Mouse (Mus musculus): ENCODE measurements around the gene Actr3.
A peak's percentile ranks its signal among the peaks of the same experiment; 100 is the strongest.
"Not testable (repeated sequence)": the region's sequence is repeated elsewhere in the genome, so short reads cannot be mapped to it uniquely, and the experiment has no call there.

Actr3 gene

DNA sequence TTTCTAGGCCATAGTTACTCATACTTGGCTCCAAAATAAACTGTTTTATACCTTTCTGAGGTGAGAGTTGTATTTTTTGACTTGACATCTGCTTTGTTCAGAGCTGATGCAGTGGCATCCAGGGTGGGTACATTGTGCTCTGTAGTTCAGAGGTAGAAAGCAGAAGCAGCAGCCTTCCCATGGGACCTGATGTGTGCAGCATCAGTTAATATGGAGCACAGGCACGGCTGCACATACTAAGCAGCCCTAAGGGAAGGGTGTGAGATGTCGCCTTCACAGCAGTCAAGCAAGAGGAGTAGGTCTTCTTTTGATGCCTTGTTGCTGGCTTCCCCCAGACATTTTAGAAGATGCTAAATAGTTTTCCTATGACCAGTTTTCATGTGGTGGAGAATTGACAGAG, 3.3 kb upstream of the Actr3 start:
- no peak for DNase-seq (ENCODE audit: low spot score)

DNA sequence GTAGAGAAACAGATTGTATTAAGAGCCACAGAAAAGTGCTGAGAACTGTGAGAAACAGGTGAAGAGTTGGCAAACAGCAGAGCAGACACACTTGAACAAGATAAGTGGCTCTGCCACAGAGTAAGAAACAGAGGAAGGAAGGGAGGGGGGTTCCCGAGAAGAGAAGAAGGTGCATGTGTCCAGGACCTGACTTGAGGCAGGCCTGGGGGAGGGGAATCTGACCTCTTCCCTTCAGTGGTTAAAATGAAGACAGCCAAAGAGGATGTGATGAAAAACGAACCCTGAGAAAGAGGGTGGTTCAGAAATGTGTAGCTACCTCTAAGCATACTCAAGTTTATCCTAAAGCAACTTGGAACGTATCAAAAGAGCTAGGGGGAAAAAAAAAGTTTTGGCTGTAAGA, 2.4 kb upstream of the Actr3 start:
- DNase-seq (ENCODE audit: low spot score), result no peak

DNA sequence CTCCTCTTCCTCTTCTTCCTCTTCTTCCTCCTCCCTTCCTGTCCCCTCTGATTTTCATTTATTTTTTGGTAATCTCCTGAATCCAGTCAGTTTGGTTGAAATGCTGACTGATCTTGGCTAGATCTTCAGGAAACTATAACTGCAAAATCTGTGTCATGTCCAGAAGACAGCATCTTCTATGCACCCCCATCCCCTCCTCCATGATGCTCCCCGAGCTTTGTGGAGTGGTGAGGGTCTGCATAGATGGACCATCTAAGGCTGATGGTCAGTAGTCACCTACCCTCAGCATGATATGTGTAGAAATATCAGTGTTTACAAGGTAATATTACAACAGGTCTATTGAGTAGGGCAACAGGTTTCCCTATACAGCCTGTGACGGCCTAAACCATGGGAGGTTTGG, 1.6 kb upstream of the Actr3 start:
- DNase-seq (ENCODE audit: low spot score), result no peak

DNA sequence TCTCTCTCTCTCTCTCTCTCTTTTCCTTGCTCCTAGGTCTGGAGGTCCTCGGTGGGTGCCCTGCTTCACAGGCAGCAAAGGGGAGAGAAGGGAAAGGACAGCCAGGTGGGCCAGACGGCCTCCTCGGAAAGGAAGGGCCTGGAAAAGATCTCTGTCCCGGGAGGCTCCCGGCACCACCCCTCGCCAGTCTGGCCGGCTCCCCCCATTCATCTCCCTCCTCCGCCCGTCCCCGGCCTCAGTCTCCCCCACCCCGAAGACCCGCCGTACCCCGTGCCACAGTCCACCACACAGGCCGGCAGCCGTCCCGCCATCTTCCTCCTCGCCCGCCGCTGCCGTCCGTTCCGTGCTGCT, 534 bp downstream of the Actr3 start:
- DNase-seq (ENCODE audit: low spot score), result no peak

DNA sequence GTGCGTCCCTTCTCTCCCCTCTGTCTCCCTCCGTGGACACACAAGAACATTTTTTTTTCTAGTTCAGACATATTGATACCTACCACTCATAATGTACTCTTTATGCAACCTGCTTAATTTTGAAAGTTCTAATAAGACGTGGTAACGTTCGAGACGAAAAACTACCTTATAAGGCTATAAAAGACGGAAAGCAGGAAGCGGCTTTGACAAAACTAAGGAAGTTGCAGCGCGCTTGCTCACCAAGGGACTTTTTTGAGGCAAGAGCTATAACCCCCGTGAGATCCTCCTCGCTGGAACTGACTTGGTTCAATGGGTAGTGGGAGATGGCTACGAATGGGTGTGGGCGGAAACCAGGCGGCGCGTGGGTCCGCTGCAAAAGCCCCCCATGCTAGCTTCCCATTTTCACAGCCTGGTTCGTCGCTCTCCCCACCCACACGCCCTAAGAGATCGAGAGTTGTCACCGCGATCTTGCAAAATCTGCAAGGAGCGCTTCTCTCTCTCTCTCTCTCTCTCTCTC, 984 bp downstream of the Actr3 start:
- no peak for DNase-seq (ENCODE audit: low spot score)

DNA sequence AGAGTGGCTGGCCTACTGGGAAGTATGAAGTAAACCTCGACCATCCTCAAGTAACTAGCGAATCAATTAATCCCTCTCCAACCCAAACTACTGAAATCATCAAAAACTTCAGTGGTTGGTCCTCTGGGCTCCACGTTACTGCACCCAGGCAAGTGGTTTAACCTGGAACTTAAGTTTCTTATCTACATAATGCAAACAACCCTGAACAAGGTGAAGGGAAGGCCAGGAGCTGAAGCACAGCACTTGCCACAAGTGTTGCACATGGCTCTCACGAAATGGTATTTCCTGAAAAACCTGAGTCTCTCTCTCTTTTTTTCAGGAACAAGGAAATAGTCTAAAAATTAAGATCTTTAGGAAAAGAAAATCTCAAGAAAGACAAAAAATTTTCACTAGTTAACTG, 4.2 kb downstream of the Actr3 start:
- no peak for DNase-seq (ENCODE audit: low spot score)

DNA sequence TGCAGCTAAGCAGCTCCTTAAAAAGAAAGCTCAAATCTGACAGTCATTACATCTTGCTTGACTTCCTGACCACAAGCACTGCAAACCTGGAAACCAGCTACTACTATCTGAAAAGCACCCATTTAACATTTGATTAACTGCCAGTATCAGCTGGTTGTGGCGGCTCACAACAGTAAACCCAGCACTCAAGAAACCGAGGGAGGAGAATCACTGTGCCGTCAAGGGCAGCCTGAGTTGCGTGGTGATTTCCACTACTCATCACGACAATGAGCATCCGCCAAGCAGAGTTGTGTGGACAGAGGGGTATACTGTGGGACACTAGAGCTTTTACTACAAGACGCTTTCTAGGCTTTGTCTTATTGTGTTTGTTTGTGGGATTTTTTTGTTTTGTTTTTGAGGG, 4.8 kb downstream of the Actr3 start:
- DNase-seq (ENCODE audit: low spot score), result no peak

DNA sequence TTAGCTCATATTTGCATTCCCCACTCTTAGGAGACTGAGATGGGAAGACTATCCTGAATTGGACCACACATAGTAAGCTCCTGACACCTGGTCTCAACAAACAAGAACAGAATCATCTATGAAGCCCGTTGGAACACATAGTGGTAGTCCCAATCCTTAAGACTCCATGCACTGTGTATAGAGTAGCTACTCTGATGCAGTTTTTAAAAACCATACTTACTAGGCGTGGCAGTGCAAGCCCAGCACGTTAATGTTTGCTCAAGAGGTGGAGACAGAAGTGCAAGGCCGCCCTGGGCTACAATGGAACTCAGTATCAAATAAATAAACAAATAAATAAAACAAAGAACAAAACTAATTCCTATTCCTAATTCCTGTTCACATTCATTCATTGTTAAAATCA, 5.5 kb downstream of the Actr3 start:
- no peak for DNase-seq (ENCODE audit: low spot score)

DNA sequence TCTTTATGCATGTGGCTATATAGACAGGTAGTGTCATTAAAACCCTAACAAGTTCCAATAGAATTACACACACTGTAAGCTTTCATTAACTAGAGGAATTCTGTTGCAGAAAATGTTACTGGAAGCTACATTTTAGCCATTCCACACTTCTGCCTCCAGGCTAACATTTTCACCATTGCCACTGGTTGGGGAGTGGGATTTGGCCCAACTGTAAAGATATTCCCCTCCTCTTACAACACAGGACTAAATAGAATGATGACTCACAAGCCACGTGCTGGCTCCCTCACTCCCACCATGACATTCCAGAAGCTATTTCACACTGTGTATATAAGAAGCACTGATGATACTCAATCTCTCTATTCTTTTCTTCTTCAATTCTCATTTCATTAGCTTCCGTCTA, 7.2 kb downstream of the Actr3 start:
- no peak for DNase-seq (ENCODE audit: low spot score)

DNA sequence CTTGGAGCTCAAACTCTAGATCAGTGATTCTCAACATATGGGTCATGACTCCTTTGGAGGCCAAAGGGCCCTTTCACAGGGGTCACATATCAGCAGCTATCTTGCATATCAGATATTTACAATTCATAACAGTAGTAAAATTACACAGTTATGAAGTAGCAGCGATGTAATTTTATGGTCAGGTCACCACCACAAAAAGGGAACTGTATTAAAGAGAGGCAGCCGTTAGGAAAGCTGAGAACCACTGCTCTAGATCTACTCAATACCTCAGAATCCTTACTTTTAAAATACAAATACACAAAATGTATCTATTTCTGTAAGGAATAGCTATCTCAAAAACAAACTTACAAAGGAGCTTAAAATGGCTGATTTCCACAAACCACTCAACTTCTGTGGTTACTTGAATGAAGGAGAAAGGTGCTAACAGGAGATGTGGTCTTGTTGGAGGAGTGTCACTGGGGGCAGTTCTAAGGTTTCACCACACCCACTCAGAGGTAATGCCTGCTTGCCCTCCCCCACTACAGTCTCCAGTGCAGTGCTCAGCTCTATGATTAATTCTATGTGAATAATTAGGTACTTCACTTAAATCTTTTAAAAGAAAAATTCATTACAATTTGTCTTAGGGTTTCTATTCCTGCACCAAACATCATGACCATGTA, 9.0 kb downstream of the Actr3 start:
- DNase-seq (ENCODE audit: low spot score), result no peak

DNA sequence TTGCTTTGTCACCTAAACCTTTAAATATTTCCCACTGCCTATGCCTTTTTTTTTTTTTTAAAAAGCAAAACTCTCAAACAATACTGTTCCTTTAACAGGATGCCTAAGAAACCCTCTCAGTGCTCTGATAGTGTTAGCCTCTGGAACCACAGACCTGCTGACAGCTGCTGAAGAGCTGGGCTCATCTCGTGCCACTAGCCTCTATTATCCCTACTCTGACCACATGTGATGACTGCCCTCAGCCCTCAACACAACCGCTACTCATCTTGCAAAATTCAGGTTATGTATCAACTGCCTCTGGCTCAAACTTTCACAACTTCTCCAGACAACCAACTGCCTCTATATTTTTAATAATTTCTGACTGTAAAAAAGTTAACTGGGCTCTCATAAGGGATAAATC, 15.6 kb downstream of the Actr3 start:
- no peak for DNase-seq (ENCODE audit: low spot score)

DNA sequence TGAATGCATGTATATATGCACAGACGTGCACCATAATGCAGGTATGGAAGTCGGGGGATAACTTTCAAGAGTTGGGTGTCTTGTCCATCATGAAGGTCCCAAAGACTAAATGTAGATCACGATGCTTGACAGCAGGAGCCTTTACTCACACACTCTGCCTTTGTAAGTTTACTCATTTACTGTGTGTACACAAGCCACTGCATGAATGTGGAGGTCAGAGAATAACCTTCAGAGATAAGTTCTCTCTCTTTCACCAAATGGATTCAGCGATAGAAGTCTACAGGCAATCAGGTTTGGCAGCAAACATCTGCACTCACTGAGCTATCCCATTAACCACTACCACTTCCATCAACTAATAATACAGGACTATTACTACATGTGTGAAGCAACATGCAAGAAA, 16.8 kb downstream of the Actr3 start:
- DNase-seq (ENCODE audit: low spot score), result no peak

DNA sequence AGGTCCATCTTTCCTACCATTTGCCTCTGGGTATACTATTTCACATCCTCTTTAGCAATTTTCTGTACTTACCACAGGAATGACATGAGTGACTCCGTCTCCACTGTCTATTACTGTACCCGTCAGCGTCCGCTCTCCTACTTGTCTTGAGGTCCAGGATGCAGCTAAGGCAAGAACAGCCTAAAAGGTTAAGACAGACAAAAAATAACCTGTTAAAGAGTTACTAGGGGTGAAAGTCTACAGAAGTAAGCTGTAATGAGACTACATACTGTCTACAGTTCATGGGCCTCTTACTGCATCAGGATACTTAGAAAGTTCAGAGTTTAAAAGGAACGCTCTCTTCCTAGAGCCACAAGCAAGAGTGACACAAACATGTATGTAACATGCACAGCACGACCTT, 28.3 kb downstream of the Actr3 start:
- no peak for DNase-seq (ENCODE audit: low spot score)

DNA sequence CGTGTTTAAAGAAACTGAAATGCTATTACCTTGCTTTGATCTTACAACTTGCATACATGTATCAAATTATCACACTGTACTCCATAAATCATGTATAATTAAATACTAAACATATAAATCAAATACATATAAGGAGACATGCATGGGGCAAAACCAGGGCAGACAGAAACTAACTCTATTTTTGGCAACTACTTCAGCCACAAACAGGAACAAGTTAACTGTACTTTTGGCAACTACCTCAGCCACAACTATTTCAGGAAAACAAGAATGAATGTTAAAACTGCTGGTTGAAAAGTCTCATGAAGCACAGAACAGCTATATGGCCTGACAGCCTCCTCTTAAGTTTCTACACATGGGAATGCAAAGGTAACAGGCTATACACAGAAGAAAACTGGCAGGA, 40.1 kb downstream of the Actr3 start:
- DNase-seq (ENCODE audit: low spot score), result no peak

DNA sequence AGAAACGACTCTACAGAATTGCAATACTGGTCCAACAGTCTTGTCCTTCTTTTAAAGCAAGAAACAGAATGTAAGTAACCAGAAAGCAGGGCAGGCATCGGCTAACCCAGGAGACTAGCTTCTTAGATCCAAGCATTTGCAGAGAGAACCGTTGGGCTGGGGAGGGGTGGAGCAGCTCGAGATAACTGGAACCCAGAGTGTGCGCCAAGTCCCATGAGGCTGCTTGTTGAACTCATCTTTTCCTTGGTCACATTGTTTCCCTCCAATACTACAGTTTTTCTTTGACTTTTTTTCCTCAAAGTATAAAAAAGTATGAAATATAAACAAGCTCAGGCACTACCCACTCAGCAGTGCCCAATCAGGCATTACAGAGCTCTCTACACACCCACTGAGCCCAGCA, 42.2 kb downstream of the Actr3 start:
- not testable (repeated sequence) for DNase-seq (ENCODE audit: low spot score)

DNA sequence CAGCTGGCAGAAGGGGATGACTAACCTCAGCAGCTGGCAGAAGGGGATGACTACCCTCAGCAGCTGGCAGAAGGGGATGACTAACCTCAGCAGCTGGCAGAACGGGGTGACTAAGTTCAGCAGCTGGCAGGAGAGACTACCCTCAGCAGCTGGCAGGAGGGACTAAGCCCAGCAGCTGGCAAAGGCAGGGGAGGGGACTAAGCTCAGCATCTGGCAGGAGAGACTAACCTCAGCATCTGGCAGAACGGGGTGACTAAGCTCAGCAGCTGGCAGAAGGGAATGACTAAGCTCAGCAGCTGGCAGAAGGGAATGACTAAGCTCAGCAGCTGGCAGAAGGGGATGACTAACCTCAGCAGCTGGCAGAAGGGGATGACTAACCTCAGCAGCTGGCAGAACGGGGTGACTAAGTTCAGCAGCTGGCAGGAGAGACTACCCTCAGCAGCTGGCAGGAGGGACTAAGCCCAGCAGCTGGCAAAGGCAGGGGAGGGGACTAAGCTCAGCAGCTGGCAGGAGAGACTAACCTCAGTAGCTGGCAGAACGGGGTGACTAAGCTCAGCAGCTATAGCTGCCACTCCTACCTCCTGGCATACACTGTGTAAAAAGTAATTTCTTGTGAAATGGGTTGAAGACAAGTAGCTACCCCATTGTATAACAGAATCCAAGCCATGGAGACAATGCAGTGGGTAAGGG, 45.3 kb downstream of the Actr3 start:
- not testable (repeated sequence) for DNase-seq (ENCODE audit: low spot score)

DNA sequence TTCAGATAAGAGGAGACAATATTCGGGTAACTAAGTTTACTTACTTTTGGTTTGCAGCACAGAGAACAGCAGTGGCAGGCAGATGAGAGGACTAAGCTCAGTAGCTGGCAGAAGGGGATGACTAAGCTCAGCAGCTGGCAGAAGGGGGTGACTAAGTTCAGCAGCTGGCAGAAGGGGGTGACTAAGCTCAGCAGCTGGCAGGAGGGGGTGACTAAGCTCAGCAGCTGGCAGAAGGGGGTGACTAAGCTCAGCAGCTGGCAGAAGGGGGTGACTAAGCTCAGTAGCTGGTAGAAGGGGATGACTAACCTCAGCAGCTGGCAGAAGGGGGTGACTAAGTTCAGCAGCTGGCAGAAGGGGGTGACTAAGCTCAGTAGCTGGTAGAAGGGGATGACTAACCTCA, 45.9 kb downstream of the Actr3 start:
- DNase-seq (ENCODE audit: low spot score), result not testable (repeated sequence)

DNA sequence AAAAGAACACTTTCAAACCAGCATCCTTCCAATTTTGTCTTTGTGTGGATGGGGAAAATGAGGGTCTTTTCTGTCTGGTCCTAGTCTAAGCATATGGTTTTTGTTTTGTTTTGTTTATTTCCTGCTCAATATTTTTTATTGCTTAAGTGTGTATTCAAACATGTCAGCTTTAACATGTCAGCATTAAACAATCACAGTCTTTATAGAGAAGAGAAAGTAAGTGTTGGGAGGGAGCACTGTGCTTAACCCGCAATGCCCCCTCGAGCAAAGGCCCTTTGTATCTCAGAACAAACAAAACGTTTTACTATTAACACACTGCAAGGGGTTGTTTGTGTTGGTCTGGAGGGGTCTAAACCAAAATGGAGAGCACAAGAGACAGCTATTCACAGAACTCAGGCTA, 47.2 kb downstream of the Actr3 start:
- DNase-seq (ENCODE audit: low spot score), result no peak

DNA sequence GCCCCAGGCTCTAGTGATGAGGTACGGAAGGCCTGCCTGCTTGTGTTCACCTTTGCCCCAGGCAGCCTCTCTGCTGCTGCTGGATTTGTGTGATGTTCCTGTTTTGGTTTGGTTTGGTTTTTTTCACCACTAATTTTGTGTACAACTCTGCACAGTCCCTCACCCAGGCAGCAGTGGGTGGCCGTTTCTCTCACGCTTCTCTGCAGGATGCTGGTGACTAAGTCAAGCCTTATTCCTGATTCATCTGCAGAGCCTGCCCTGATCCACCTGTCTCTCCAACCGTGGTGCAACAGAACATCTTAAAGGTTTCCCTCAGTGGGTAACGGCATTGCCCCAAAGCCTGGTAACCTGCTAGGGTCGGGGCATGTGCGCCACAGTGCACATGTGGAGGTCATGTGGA, 49.3 kb downstream of the Actr3 start:
- DNase-seq (ENCODE audit: low spot score), result no peak

DNA sequence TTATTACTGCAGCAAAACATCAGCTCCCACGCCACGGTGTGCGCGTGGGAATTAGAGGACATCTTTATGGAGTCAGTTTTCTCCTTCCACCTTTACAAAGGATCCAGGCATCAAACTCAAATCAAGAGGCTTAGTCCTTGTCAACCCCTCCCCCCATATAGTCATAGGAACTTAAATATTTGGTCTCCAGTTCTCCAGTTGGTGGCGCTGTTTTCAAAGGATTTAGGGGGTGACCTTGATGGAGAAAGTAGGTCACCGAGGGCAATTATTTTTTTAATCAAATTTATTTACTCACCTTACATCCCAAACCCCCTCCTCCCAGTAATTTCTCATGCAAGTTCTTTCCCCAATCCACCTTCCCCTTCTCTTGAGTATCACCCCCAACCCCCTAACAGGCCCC, 52.9 kb downstream of the Actr3 start:
- DNase-seq (ENCODE audit: low spot score), result no peak

DNA sequence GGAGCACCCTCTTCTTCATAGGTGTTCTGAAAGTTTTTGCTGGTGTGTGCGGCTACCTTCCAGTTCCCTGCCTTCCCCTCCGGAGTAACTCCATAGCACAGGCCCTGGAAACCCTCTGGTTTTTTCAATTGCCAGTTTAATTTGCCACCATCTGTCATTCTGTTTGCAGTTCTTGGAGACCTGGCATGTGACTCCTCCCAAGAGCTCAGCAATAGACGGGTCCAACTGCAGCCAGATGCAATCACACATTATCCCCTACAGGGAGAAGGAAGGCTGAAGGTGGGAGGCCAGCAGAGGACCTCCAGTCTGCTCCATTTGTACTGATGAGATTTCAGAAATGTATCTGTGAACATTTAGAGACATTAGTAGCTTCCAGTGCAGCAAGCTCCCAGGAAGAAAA, 56.6 kb downstream of the Actr3 start:
- no peak for DNase-seq (ENCODE audit: low spot score)

DNA sequence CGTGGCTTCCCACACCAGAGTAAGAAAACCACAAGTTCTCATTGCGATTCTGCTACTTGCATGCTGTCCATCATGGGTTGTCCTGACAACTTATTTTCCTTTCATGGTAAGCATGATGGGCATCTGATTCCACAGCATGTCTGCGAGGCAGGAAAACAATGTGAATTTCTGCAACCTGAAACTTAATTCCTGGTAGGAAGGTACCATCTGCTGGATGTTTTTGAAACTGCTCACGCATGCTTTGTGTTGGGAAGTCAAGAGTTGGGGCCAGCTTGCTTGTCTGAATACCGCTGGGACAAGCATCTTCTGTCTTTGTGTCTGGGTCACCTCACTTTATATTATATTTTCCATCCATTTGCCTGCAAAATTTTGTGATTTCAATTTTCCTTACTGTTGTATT, 62.7 kb downstream of the Actr3 start:
- DNase-seq (ENCODE audit: low spot score), result peak; percentile 32

DNA sequence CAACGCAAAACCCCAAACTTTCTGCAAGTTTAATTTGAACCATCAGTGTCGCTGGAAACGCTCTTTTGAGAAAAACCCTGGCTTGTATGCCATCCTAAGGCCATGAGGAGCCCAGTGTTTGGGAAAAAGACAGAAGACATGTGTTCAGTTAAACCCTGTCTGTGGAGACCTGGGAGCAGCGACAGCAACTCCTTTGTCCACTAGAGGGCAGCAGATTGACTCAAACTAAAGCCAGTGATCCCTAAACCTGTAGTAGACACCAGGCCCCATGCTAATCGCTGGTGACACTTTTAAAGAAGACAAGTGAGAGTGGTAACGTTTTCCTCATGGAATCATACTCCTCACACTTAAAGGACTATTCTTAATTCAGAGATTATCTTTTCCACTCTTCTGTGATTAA, 64.7 kb downstream of the Actr3 start:
- DNase-seq (ENCODE audit: low spot score), result peak; percentile 59

DNA sequence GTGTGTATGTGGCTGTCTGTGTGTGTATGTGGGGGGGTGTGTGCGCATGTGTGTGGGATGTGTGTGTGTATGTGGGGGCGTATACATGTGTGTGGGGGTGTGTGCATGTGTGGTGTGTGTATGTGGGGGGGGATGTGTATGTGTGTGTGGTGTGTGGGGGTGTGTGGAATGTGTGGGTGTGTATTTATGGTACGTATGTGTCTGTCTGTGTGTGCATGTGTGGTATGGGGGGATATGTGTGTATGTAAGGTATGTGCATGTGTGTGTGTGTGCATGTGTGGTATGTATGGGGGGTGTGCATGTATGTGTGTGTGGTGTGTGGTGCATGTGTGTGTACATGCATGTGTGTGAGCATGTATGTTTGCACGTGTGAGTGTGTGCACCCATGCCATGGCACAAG, 70.0 kb downstream of the Actr3 start:
- no peak for DNase-seq (ENCODE audit: low spot score)

All from layer of hippocampus, adult 9-10 months (tissue).